Mouse (Mus musculus): ENCODE data around the gene Zfp566. TPM values are rescaled to one million over a fixed set of nuclear protein-coding genes. Genes with fewer than 3 reads are reported as not detected.

Gene Zfp566
- polyA plus RNA-seq, 1 experiment from 2014 or later = 9.5 TPM

GRCm38 (mm10) chr7:30031379-30031778 lies 58.9 kb downstream of the Zfp566 start:
- H3K4me2 ChIP-seq (ENCODE audit: low read length) = no peak overlapping the region
- no peaks in the 10 kb centered on the region for H3K4me1 ChIP-seq (replicated peaks; ENCODE audit: insufficient read depth, low read length)
- DNase-seq (ENCODE audit: low spot score) = no peak
- WGBS = 89% methylated on average over 3 of the region's 3 CpGs
- no peaks in the 10 kb centered on the region for H3K27me3 ChIP-seq (ENCODE audit: insufficient read depth, low read length)
- H3K4me3 ChIP-seq (replicated peaks; ENCODE audit: low read depth, low read length) = no peak overlapping the region
- H3K9ac ChIP-seq (ENCODE audit: low read depth, low read length) = no peak overlapping the region
- no peak overlapping the region for H3K27ac ChIP-seq
- H3K9me3 ChIP-seq (replicated peaks; ENCODE audit: low read length) = no peaks in the 10 kb centered on the region
- no peak for TF ChIP-seq CTCF (IDR thresholded peaks at IDR 0.05; ENCODE audit: low read depth)
- 0 out of 2 replicates have a peak, but pooled peaks cover 4% of the 10 kb centered on the region for H3K36me3 ChIP-seq (ENCODE audit: insufficient read depth, low read length)
- ATAC-seq (replicated peaks; ENCODE audit: low FRiP score, low read depth) = no peak

- DNase-seq (ENCODE audit: low spot score) (no peak), ATAC-seq (replicated peaks; ENCODE audit: low FRiP score, low read depth) (no peak)
- 16% methylated on average over 6 of the region's 6 CpGs for WGBS
- Histone ChIP-seq H3K27ac (no peak overlapping the region), H3K9ac (ENCODE audit: low read depth, low read length) (no peak overlapping the region), H3K36me3 (ENCODE audit: insufficient read depth, low read length) (0 out of 2 replicates have a peak, but pooled peaks cover 7% of the 10 kb centered on the region), H3K4me2 (ENCODE audit: low read length) (no peak overlapping the region), H3K27me3 (ENCODE audit: insufficient read depth, low read length) (no peaks in the 10 kb centered on the region), H3K4me1 (replicated peaks; ENCODE audit: insufficient read depth, low read length) (no peaks in the 10 kb centered on the region), H3K4me3 (replicated peaks; ENCODE audit: low read depth, low read length) (no peak overlapping the region), H3K9me3 (replicated peaks; ENCODE audit: low read length) (no peaks in the 10 kb centered on the region)
- no peak for TF ChIP-seq CTCF (IDR thresholded peaks at IDR 0.05; ENCODE audit: low read depth)
Observed at GRCm38 (mm10) chr7:30030677-30031076, 59.6 kb downstream of the Zfp566 start.

- DNase-seq (ENCODE audit: low spot score) (no peak), ATAC-seq (replicated peaks; ENCODE audit: low FRiP score, low read depth) (no peak)
- Histone ChIP-seq H3K9ac (ENCODE audit: low read depth, low read length) (no peak overlapping the region), H3K9me3 (replicated peaks; ENCODE audit: low read length) (no peaks in the 10 kb centered on the region), H3K4me3 (replicated peaks; ENCODE audit: low read depth, low read length) (no peak overlapping the region), H3K4me2 (ENCODE audit: low read length) (no peak overlapping the region), H3K27ac (no peak overlapping the region), H3K27me3 (ENCODE audit: insufficient read depth, low read length) (no peaks in the 10 kb centered on the region), H3K36me3 (ENCODE audit: insufficient read depth, low read length) (peaks cover 20% of the 10 kb centered on the region; the same call in 1 of the 2 replicates), H3K4me1 (replicated peaks; ENCODE audit: insufficient read depth, low read length) (no peaks in the 10 kb centered on the region)
- no peak for TF ChIP-seq CTCF (IDR thresholded peaks at IDR 0.05; ENCODE audit: low read depth)
- WGBS = 88% methylated on average over 3 of the region's 3 CpGs
Observed at GRCm38 (mm10) chr7:30028572-30028971, 61.8 kb downstream of the Zfp566 start.

Small RNA genes lying within 50 kb of the gene (microRNA-seq; reads per million reads assigned to microRNA genes)
- gene Gm23368 = not detected

Other genes with a start within 250 kb of the Zfp566 start
- 4.6 TPM in 2 replicates for gene Zfp940, start 236.9 kb downstream of the Zfp566 start, polyA plus RNA-seq (2015; fragmentation: Nextera tagmentation; extraction: Ambion mirVana)
- gene Zfp420, start 230.5 kb downstream of the Zfp566 start, polyA plus RNA-seq (2015; fragmentation: Nextera tagmentation; extraction: Ambion mirVana) = 5.5 and 5.6 TPM in 2 replicates
- 7.7 and 7.8 TPM in 2 replicates for gene Zfp27, start 184.0 kb downstream of the Zfp566 start, polyA plus RNA-seq (2015; fragmentation: Nextera tagmentation; extraction: Ambion mirVana)
- gene Zfp383, start 182.3 kb downstream of the Zfp566 start, polyA plus RNA-seq (2015; fragmentation: Nextera tagmentation; extraction: Ambion mirVana) = 3.9 and 4.7 TPM in 2 replicates
- gene Zfp74, start 136.4 kb downstream of the Zfp566 start, polyA plus RNA-seq (2015; fragmentation: Nextera tagmentation; extraction: Ambion mirVana) = 5.6 and 6.7 TPM in 2 replicates
- gene Zfp568, start 106.6 kb downstream of the Zfp566 start, polyA plus RNA-seq (2015; fragmentation: Nextera tagmentation; extraction: Ambion mirVana) = 6.4 TPM in 2 replicates
- 2.8 and 3.8 TPM in 2 replicates for gene Zfp14, start 39.1 kb downstream of the Zfp566 start, polyA plus RNA-seq (2015; fragmentation: Nextera tagmentation; extraction: Ambion mirVana)
- 2.7 and 3.7 TPM in 2 replicates for gene Zfp82, start 17.6 kb downstream of the Zfp566 start, polyA plus RNA-seq (2015; fragmentation: Nextera tagmentation; extraction: Ambion mirVana)
- gene Gm26920, start 117 bp downstream of the Zfp566 start, polyA plus RNA-seq (2015; fragmentation: Nextera tagmentation; extraction: Ambion mirVana) = 0.83 and 1.8 TPM in 2 replicates
- 79.8 and 84.7 TPM in 2 replicates for gene Zfp260, start 4.2 kb upstream of the Zfp566 start, polyA plus RNA-seq (2015; fragmentation: Nextera tagmentation; extraction: Ambion mirVana)
- gene Zfp382, start 31.4 kb upstream of the Zfp566 start, polyA plus RNA-seq (2015; fragmentation: Nextera tagmentation; extraction: Ambion mirVana) = 4.9 and 5.5 TPM in 2 replicates
- 10.6 and 11.4 TPM in 2 replicates for gene Zfp146, start 79.2 kb upstream of the Zfp566 start, polyA plus RNA-seq (2015; fragmentation: Nextera tagmentation; extraction: Ambion mirVana)
- gene Cox7a1, start 93.6 kb upstream of the Zfp566 start, polyA plus RNA-seq (2015; fragmentation: Nextera tagmentation; extraction: Ambion mirVana) = 32.9 and 43.0 TPM in 2 replicates
- 121 and 122 TPM in 2 replicates for gene Capns1, start 108.3 kb upstream of the Zfp566 start, polyA plus RNA-seq (2015; fragmentation: Nextera tagmentation; extraction: Ambion mirVana)
- 148 and 157 TPM in 2 replicates for gene Polr2i, start 141.4 kb upstream of the Zfp566 start, polyA plus RNA-seq (2015; fragmentation: Nextera tagmentation; extraction: Ambion mirVana)
- gene Tbcb, start 141.7 kb upstream of the Zfp566 start, polyA plus RNA-seq (2015; fragmentation: Nextera tagmentation; extraction: Ambion mirVana) = 176 and 179 TPM in 2 replicates
- gene Ovol3, start 145.2 kb upstream of the Zfp566 start, polyA plus RNA-seq (2015; fragmentation: Nextera tagmentation; extraction: Ambion mirVana) = not detected in 2 replicates
- 0.11 and 0.27 TPM in 2 replicates for gene Thap8, start 189.6 kb upstream of the Zfp566 start, polyA plus RNA-seq (2015; fragmentation: Nextera tagmentation; extraction: Ambion mirVana)
- 2.7 and 3.4 TPM in 2 replicates for gene Wdr62, start 189.9 kb upstream of the Zfp566 start, polyA plus RNA-seq (2015; fragmentation: Nextera tagmentation; extraction: Ambion mirVana)
- gene Clip3, start 201.2 kb upstream of the Zfp566 start, polyA plus RNA-seq (2015; fragmentation: Nextera tagmentation; extraction: Ambion mirVana) = 22.7 and 23.3 TPM in 2 replicates
- gene Alkbh6, start 218.2 kb upstream of the Zfp566 start, polyA plus RNA-seq (2015; fragmentation: Nextera tagmentation; extraction: Ambion mirVana) = 95.3 and 101 TPM in 2 replicates
- 79.0 and 88.4 TPM in 2 replicates for gene Syne4, start 224.3 kb upstream of the Zfp566 start, polyA plus RNA-seq (2015; fragmentation: Nextera tagmentation; extraction: Ambion mirVana)
- gene E130208F15Rik, start 231.2 kb upstream of the Zfp566 start, polyA plus RNA-seq (2015; fragmentation: Nextera tagmentation; extraction: Ambion mirVana) = not detected in 2 replicates
- gene Sdhaf1, start 233.4 kb upstream of the Zfp566 start, polyA plus RNA-seq (2015; fragmentation: Nextera tagmentation; extraction: Ambion mirVana) = 32.0 and 35.1 TPM in 2 replicates

All from kidney, postnatal 0 days (tissue).